Mouse (Mus musculus): ENCODE measurements around the gene Pld2.

- TF ChIP-seq POLR2A (IDR thresholded peaks at IDR 0.05; ENCODE audit: insufficient read depth, low read depth, low read length) (no peak), CTCF (IDR thresholded peaks at IDR 0.05) (no peak), EP300 (IDR thresholded peaks at IDR 0.05; ENCODE audit: insufficient read depth, low read depth, low read length) (no peak)
Observed at GRCm38 (mm10) chr11:70528610-70529009, 11.3 kb upstream of the Pld2 start.
